Mouse (Mus musculus) adrenal gland (tissue): ENCODE measurements around the gene Eid1.

Source experiments
- intact Hi-C: fragments of 180-260 bp; cut with DNase I; formaldehyde crosslinking; loops from one replicate; pipeline ENCODE4 v1.15.1; 2025
- long read RNA-seq, 2 experiments: library from polyadenylated mRNA; unstranded; transcript quantifications; one replicate each; pipeline ENCODE4 v2.0.0; 2020; ENCODE audit warnings: borderline replicate concordance in 1 of 2; ENCODE audit not compliant: insufficient replicate concordance in 1 of 2

The Eid1 gene
- long read RNA-seq, experiment 1, transcript Eid1-201 (1 exons, 1,691 nt), result major isoform, 12 of 12 reads
- long read RNA-seq, experiment 1, partial matches to known transcripts, result 0 of 12 reads
- long read RNA-seq, experiment 1, other reads (novel, unspliced or antisense), result 0 of 12 reads
- long read RNA-seq, experiment 2, transcript Eid1-201 (1 exons, 1,691 nt), result major isoform, 26 of 26 reads
- long read RNA-seq, experiment 2, partial matches to known transcripts, result 0 of 26 reads
- long read RNA-seq, experiment 2, other reads (novel, unspliced or antisense), result 0 of 26 reads

GRCm38 (mm10) chr2:125672957-125673631 is at the start of gene Eid1:
Gene Eid1 (plus strand): TSS chr2:125673095.
- intact Hi-C loops, result loop anchor here (5.0 kb wide), 1 partner anchor 49 kb away; the partner anchor contains the start of gene Shc4

DNA sequence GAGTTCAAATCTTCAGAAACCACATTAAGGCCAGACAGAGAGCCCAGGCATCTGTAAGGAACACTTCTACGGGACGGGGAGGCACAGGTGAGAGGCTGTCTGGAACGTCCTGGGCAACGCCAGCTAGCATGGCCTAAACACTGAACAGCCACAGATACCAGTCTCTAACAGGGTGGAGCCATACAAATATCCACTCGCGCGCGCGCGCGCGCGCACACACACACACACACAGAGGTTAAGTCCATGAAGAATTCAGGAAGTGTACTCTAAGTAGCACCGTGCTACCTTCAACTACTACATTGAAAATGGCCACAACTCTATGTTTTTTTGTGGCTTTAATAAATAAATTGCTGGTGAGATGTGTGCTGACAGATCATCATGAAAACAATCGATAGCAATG is 49.7 kb upstream of the Eid1 start:
- intact Hi-C loops, result no loop called here

GRCm38 (mm10) chr2:125624127-125624685 is 48.7 kb upstream of the Eid1 start:
- intact Hi-C loops, result no loop called here

DNA sequence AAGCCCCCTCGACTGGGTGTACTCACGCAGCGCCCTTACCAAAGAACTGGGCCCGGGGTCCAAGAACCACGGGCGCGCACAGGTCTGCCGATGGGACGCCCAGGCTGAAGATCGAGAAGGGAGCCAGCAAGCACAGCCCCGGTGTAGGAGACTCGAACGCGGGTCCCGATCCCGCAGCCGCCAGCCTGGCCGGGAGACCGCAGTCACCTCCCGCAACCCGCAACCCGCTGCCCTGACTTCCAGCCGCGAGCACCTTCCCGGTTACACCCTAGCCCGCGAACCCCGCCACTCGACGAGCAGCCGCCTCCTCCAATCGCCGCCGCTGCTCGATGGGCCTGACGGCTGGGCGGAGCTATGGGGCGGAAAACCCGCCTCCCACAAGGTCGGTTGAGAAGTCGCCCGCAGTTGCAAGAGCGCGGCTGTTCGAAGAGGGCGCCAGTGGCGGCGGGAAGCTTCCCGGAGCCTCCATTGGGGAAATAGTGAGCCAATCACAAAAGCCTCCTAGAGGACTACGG is 48.0 kb upstream of the Eid1 start, which contains the start of gene Cep152:
Cep152 (minus strand) TSS at position 277 of the 515 bp plus-strand sequence.
- intact Hi-C loops, result no loop called here

- intact Hi-C loops, result no loop called here
These were observed 46.4 kb upstream of the Eid1 start for GRCm38 (mm10) chr2:125626536-125626935.

DNA sequence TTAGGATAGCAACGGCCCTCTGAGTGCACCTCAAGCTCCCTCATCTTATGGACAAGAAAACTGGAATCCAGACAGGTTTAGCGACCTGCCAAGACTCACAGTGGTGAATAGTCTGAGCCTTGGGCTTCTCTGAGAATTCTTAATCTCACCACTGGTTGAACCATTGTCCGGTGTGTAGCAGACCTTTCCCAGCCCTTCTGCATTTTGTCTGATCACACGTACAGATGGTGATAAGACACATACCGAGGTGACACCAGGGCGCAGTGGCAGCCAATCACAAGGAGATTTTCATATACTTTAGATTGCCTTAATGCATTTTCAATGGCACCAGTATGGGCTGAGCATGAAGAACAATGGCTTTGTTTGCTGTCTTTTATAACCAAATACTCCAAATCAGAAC is 44.4 kb upstream of the Eid1 start:
- intact Hi-C loops, result no loop called here

DNA sequence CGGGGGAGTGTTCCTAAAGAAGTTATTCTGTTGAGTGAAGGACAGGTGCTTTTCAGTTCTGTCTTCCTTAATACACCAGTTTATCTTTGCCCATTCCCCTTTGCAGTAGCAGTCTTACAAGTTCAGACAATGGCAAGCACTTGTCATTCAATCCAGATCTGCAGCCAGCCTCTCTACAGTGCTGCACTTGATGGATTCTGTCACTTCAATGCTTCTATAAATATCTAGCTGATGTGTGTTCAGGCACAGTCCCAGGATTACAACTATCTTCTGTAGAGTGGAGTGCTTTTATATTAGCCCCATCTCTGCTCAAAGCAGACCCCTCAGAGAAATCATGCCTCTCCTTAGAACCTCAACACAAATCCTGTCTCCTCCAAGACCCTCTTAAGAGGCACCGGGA is 42.9 kb upstream of the Eid1 start:
- intact Hi-C loops, result no loop called here

DNA sequence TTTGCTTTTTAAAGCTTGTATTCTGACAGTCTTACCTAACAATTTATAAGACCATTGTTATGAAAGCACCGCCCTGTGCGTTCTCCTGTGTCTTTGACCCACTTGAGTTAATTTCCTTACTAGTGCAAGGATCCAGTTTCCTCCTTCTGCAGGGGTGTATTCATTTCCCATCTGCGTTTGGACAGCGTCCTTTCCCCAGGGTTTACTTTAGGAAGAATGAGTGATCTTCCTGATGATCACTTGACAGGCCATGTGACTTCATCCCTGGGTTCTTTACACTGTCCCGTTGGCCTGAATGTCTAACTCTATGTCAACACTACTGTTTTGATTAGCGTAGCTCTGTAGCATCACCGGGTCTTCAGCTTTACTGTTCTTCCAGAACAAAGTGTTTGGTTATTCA is 35.6 kb upstream of the Eid1 start:
- intact Hi-C loops, result no loop called here

GRCm38 (mm10) chr2:125644912-125645311 is 28.0 kb upstream of the Eid1 start:
- intact Hi-C loops, result no loop called here

DNA sequence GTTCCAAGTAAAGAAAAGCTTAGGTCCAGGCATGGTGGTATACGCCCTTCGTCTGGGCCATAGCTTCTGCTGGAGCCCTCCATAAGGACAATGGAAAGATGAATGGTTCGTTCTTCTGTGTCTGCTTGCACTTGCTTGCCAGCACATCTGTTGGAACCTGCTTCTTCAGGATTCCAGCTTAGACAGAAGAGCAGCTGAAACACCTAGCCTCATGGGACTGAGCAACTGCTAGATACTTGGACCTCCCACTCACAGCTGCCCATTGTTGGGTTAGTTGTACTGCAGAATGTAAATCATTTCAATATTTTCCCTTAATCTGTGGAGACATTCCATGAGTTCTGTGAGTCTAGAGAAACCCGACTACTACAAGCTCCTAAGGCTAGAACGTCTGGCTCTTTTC is 22.9 kb upstream of the Eid1 start:
- intact Hi-C loops, result no loop called here

DNA sequence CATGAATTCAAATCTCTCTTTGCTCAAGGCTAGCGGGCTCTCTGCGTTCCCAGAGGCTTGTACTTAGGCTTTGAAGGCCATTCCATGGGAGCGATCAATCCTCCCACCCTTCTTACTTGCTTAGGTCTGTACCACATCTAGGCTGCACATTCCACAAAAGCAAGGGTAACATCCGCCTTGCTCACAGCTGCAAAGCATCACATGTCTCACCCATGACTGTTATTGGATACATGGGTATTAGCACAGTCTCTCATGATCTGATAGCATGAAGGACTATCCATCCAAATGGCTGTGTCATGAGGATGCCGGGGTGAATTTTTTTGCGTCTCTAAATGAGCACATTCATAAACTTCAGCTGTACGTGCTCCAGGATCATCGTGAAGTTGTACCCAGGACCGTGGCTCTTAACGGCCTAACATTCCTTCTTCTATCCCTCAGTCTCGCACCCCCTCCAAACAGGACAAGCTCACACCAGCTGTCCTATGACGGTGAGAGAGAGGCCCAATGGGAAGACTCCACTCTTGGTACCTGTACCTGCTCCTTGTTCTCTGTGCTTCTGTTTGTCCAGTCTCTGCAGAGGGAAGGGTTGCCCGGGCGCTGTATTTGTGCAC is 22.0 kb upstream of the Eid1 start:
- intact Hi-C loops, result no loop called here

DNA sequence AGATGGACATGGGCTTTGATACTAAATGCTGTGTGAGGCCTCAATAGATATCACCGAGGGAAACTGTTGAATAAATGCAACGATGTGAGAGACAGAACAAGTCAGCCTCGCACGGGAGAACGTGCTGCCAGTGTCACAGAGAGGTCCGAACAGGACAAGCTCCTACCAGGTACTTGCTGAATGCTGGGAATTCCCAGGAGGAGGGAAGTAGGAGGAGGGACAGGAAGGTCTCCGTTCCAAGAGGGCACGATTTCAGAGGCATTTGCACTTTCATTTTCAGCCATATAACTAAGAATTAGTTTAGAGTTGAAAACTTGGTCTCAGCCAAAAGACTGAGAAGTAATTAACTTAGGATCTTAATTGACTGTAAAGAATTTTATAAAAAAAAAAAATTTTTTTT is 21.3 kb upstream of the Eid1 start:
- intact Hi-C loops, result no loop called here

DNA sequence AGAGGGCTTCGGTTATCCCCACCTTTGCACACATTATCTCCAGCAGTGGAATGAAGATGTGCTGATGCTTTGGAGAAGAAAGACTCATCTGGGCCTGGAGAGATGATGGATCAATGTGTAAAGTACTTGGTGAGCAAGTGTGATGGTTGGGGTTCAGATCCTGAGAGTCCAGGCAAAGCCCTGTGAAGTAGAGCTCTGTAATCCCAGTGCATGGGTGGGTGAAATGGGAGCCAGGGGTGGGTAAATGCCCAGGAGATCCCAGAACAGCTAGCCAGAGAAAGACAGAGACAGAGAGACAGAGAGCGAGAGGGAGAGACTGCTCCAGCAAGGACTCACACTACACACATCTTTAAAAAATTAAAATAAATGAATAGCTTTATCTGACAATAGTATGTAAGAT is 19.6 kb upstream of the Eid1 start:
- intact Hi-C loops, result no loop called here

DNA sequence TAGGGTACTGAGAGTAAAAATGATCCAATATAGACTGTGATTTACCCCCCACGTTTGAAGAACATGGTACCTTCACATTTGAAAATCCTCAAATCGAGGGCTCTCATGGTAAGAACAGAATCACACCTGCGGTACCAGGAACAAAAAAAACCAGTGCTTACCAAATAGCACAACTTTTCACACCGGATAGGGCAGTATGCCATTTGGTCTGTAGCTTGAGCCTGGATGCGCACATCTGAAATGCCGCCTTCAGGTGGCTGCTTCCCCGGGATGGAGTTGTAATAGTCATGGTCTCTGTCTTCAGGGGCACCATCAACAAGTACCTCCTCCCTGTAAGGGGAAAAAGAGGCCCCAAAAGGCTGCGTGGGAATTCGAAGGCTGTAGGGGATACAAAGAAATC is 17.5 kb upstream of the Eid1 start:
- intact Hi-C loops, result no loop called here

DNA sequence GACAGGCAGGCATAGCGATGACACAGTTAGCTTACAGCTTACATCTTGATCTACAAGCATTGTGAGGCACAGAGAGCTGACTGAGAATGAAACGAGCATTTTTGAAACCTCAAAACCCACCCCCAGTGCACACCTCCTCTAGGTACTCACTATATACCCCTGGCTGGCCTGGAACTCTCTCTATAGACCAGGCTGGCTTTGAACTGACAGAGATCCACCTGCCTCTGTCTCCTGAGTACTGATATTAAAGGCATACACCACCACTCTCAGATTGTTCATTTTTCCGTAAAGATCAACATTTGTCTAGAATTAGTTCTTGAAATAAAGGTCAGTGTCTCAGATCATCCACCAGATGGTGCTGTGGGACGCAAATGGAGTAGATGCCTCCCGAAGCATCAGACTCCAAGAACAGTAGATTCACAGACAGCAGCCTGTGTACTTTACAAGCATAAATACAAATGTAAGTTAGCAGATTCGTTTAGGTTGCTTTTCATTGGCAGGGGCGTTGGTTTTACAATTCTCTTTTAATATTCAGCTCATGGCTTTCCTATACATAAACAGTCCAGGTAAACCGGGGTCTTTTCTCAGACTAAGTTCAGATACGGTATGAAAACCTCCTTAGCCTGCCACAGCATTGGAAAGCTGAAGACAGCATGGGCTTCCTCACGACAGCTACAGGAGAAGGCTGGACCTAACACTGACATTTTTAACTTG is 12.9 kb upstream of the Eid1 start:
- intact Hi-C loops, result loop anchor here (2.0 to 10.0 kb wide), 4 partner anchors 73 to 865 kb away; no protein-coding TSS in a partner anchor

DNA sequence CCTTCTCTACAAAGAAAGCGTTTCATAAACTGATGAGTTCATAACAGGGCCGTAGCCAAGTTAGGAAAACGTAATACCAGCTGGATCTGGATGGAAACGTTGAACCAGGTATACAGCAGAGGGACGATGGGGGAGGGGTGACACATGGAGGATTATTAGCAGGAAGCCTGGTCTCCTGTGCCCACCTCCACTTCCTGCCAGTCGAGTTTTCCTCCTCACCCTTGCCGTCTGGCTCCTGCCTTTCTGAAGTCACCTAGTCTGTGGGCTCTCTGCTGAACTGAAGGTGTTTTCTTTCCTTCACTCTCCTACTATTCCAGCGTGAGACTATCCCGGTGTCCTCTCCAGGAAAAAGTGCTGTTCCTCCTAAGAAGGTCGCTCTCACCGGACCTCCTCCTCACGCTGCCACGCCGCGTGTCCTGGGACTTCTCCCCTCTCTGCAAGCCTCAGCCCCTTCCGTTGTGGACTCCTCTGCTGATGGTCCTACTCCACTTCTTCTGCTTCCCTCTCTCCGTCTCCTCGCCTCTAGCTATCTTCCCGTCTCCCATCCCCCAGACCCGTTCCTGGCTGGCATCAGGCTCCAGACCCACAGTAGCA is 12.3 kb upstream of the Eid1 start:
- intact Hi-C loops, result loop anchor here (2.0 to 10.0 kb wide), 4 partner anchors 72 to 864 kb away; no protein-coding TSS in a partner anchor

GRCm38 (mm10) chr2:125661156-125661555 is 11.7 kb upstream of the Eid1 start:
- intact Hi-C loops, result loop anchor here (2.0 to 10.0 kb wide), 4 partner anchors 72 to 864 kb away; no protein-coding TSS in a partner anchor

DNA sequence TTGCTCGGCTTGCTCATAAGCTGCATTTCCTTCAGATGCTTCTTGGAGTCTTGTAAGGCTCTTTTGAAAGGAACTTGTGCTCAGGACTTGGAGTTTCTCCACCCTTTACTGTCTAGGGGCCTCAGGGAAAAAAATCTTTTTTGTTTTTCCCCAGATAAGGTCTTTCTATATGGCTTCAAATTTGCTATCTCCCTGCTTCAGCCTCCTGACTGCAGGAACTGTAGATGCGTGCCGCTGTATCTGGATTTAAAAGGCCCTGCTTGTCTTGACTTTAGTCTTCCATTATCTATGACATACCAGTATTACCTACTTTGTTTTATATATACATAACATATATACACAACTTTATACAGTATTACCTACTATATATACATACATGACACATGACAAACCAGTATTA is 10.4 kb upstream of the Eid1 start:
- intact Hi-C loops, result loop anchor here (5.0 to 10.0 kb wide), 3 partner anchors 202 to 862 kb away; no protein-coding TSS in a partner anchor

GRCm38 (mm10) chr2:125665213-125665612 is 7.7 kb upstream of the Eid1 start:
- intact Hi-C loops, result loop anchor here (10.0 kb wide), 2 partner anchors 200 to 860 kb away; no protein-coding TSS in a partner anchor

DNA sequence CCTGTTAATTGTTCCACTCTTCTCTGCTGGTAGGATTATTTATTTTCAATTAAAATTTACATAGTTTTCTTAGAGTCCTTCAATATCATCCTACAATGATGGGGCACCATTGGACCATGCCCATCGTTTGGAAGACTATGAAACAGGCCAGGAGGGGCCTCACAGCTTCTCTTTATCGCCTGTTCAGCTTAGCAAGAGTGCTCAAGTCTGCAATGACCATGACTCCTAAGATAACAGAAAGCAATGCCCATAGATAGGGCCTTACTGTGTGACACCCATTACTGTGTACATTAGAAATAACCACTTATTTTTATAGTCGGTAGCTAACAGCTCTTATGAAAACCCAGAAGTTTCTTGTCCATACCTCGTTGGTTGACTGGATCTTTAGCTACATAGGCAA is 7.0 kb upstream of the Eid1 start:
- intact Hi-C loops, result loop anchor here (10.0 kb wide), 2 partner anchors 199 to 859 kb away; no protein-coding TSS in a partner anchor
